Mouse (Mus musculus) myocyte (in vitro differentiated cells): Measurements from ENCODE around the gene Arpc5. TPM values are rescaled to one million over a fixed set of nuclear protein-coding genes. Genes with fewer than 3 reads are reported as not detected.
"Not testable (repeated sequence)": the region's sequence is repeated elsewhere in the genome, so short reads cannot be mapped to it uniquely, and the experiment has no call there.

Experiments used
- H3K27me3 ChIP-seq: one replicate; pipeline ENCODE4 v1.6.1; 2011; ENCODE audit not compliant: control insufficient read depth, insufficient read depth, insufficient read length
- H3K36me3 ChIP-seq: one replicate; pipeline ENCODE4 v1.6.1; 2011; ENCODE audit not compliant: control insufficient read depth, insufficient read depth
- H3K4me2 ChIP-seq: one replicate; pipeline ENCODE4 v1.6.1; 2011; ENCODE audit warnings: low read depth, control low read depth
- H3K4me3 ChIP-seq: one replicate; pipeline ENCODE4 v1.5.1; 2011; ENCODE audit warnings: mild to moderate bottlenecking, control low read depth, moderate library complexity
- H3K79me2 ChIP-seq: one replicate; pipeline ENCODE4 v1.6.1; 2011; ENCODE audit not compliant: control insufficient read depth, insufficient read depth
- H3ac ChIP-seq: one replicate; pipeline ENCODE4 v1.6.1; 2011; ENCODE audit not compliant: control insufficient read depth, insufficient read length
- CEBPB ChIP-seq: IDR thresholded peaks from 2 replicates; pipeline ENCODE4 v1.6.1; 2011; ENCODE audit warnings: mild to moderate bottlenecking, moderate library complexity; ENCODE audit not compliant: poor library complexity, insufficient read depth, severe bottlenecking
- E2F4 ChIP-seq: IDR thresholded peaks from one replicate; pipeline ENCODE4 v1.6.1; 2011; ENCODE audit warnings: mild to moderate bottlenecking, control low read depth, moderate library complexity; ENCODE audit not compliant: insufficient read depth
- MAX ChIP-seq: IDR thresholded peaks from one replicate; pipeline ENCODE4 v1.6.1; 2011; ENCODE audit warnings: low read depth, mild to moderate bottlenecking, control low read depth
- MYOD1 ChIP-seq, 3 experiments: IDR thresholded peaks; one replicate each; pipeline ENCODE4 v1.6.1; 2011; ENCODE audit warnings: control low read depth in 2 of 3, low read depth in 2 of 3, mild to moderate bottlenecking in 2 of 3, moderate library complexity in 1 of 3; ENCODE audit not compliant: insufficient read length in 2 of 3, control insufficient read depth in 1 of 3
- MYOG ChIP-seq, 3 experiments: IDR thresholded peaks; one replicate each; pipeline ENCODE4 v1.6.1; 2011; ENCODE audit warnings: control low read depth in 2 of 3, low read depth in 2 of 3, mild to moderate bottlenecking in 2 of 3; ENCODE audit not compliant: insufficient read length in 2 of 3, control insufficient read depth in 1 of 3, insufficient read depth in 1 of 3
- POLR2A ChIP-seq: IDR thresholded peaks from one replicate; pipeline ENCODE4 v1.6.1; 2011; ENCODE audit warnings: low read depth, mild to moderate bottlenecking, control low read depth, moderate library complexity; ENCODE audit not compliant: insufficient read length
- POLR2AphosphoS2 ChIP-seq: IDR thresholded peaks from one replicate; pipeline ENCODE4 v1.6.1; 2011; ENCODE audit warnings: low read depth, control low read depth; ENCODE audit not compliant: insufficient read length
- REST ChIP-seq: IDR thresholded peaks from one replicate; pipeline ENCODE4 v1.6.1; 2011; ENCODE audit warnings: mild to moderate bottlenecking, control low read depth, moderate library complexity; ENCODE audit not compliant: insufficient read depth, insufficient read length
- SRF ChIP-seq: IDR thresholded peaks from one replicate; pipeline ENCODE4 v1.6.1; 2011; ENCODE audit warnings: low read depth; ENCODE audit not compliant: control insufficient read depth, insufficient read length
- TCF12 ChIP-seq: IDR thresholded peaks from one replicate; pipeline ENCODE4 v1.6.1; 2011; ENCODE audit warnings: mild to moderate bottlenecking, control low read depth; ENCODE audit not compliant: poor library complexity, insufficient read depth, severe bottlenecking
- TCF3 ChIP-seq: IDR thresholded peaks from one replicate; pipeline ENCODE4 v1.6.1; 2011; ENCODE audit warnings: low read depth, control low read depth; ENCODE audit not compliant: insufficient read length
- USF1 ChIP-seq: IDR thresholded peaks from one replicate; pipeline ENCODE4 v1.6.1; 2011; ENCODE audit warnings: low read depth, mild to moderate bottlenecking, control low read depth, moderate library complexity
- polyA plus RNA-seq: library from polyadenylated mRNA; unstranded; fragments of >200 nt; fragmentation: generic; extraction: Trizol; gene quantifications from one replicate; pipeline ENCODE4 v1.2.1, GENCODE M21; 2012; ENCODE audit warnings: missing spikeins

The Arpc5 gene
- polyA plus RNA-seq, 1 experiment, result 44.7 TPM

- no peak overlapping the region for H3K4me3 ChIP-seq
- no peak overlapping the region for H3ac ChIP-seq
- TF ChIP-seq POLR2A, result no peak
- no peak for TF ChIP-seq MYOG (IDR thresholded peaks at IDR 0.05; ENCODE audit: control insufficient read depth in 1 of 3, insufficient read depth in 1 of 3, insufficient read length in 2 of 3, low read depth in 2 of 3)
- TF ChIP-seq TCF12, result no peak
- TF ChIP-seq REST, result no peak
- TF ChIP-seq USF1, result no peak
- no peak for TF ChIP-seq CEBPB
- TF ChIP-seq TCF3, result no peak
- no peak for TF ChIP-seq MYOD1 (IDR thresholded peaks at IDR 0.05; ENCODE audit: control insufficient read depth in 1 of 3, insufficient read length in 2 of 3, low read depth in 2 of 3)
- no peak for TF ChIP-seq POLR2AphosphoS2
- no peak for TF ChIP-seq E2F4
- TF ChIP-seq MAX, result no peak
- H3K4me2 ChIP-seq, result no peak overlapping the region
- H3K36me3 ChIP-seq, result no peaks in the 10 kb centered on the region
- H3K79me2 ChIP-seq, result no peaks in the 10 kb centered on the region
- H3K27me3 ChIP-seq, result no peaks in the 10 kb centered on the region
These were observed 4.6 kb upstream of the Arpc5 start for GRCm38 (mm10) chr1:152761791-152762190.

GRCm38 (mm10) chr1:152766804-152767748 is 734 bp downstream of the Arpc5 start:
- peaks cover 24% of the 10 kb centered on the region for H3K79me2 ChIP-seq
- H3K4me2 ChIP-seq, result peak overlapping the region; percentile 69
- no peaks in the 10 kb centered on the region for H3K27me3 ChIP-seq
- peak overlapping the region; percentile 70 for H3K4me3 ChIP-seq
- peaks cover 23% of the 10 kb centered on the region for H3K36me3 ChIP-seq
- peak overlapping the region; percentile 77 for H3ac ChIP-seq
- no peak for TF ChIP-seq MYOG (IDR thresholded peaks at IDR 0.05; ENCODE audit: control insufficient read depth in 1 of 3, insufficient read depth in 1 of 3, insufficient read length in 2 of 3, low read depth in 2 of 3)
- no peak for TF ChIP-seq MYOD1 (IDR thresholded peaks at IDR 0.05; ENCODE audit: control insufficient read depth in 1 of 3, insufficient read length in 2 of 3, low read depth in 2 of 3)
- no peak for TF ChIP-seq TCF12
- no peak for TF ChIP-seq CEBPB
- no peak for TF ChIP-seq POLR2AphosphoS2
- no peak for TF ChIP-seq E2F4
- no peak for TF ChIP-seq POLR2A
- TF ChIP-seq SRF, result no peak
- no peak for TF ChIP-seq TCF3

GRCm38 (mm10) chr1:152767749-152768488 is 1.6 kb downstream of the Arpc5 start:
- peaks cover 32% of the 10 kb centered on the region for H3K36me3 ChIP-seq
- TF ChIP-seq POLR2A (no peak), SRF (peak; percentile 69)
- no peak overlapping the region for H3ac ChIP-seq
- H3K4me2 ChIP-seq, result peak overlapping the region; percentile 69
- H3K27me3 ChIP-seq, result no peaks in the 10 kb centered on the region
- peaks cover 24% of the 10 kb centered on the region for H3K79me2 ChIP-seq
- H3K4me3 ChIP-seq, result peak overlapping the region; percentile 70

- Histone ChIP-seq H3K27me3 (no peaks in the 10 kb centered on the region), H3K79me2 (peaks cover 24% of the 10 kb centered on the region), H3K4me3 (no peak overlapping the region), H3K36me3 (peaks cover 55% of the 10 kb centered on the region), H3ac (no peak overlapping the region), H3K4me2 (no peak overlapping the region)
- no peak for TF ChIP-seq E2F4
These were observed 4.7 kb downstream of the Arpc5 start for GRCm38 (mm10) chr1:152771016-152771415.

GRCm38 (mm10) chr1:152774601-152775000 is 8.3 kb downstream of the Arpc5 start:
- peaks cover 45% of the 10 kb centered on the region for H3K36me3 ChIP-seq
- H3K4me2 ChIP-seq, result not testable (repeated sequence)

More at GRCm38 (mm10) chr1:152774601-152775000, 8.3 kb downstream of the Arpc5 start:
- H3K27me3 ChIP-seq, H3K79me2 ChIP-seq, H3ac ChIP-seq, H3K4me3 ChIP-seq: not testable (repeated sequence)
